Mouse (Mus musculus): ENCODE measurements around the gene Ap2a1.

DNA sequence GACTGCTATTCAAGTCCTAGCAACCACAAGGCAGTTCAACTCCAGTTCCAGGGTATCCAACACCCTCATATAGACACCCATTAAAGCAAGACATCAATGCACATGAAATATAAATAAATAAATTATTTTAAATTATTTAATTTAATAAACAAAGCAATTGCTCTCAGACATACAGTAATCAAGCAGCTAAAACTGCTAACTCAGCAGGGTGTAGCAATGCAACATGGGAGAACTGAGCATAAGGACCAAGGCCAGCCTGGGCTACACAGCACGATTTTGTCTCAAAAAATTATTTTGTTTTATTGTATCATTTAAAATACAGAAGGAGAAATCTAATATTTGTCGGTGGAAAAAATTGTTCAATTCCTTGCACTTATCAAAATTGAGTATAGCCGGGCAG, 35.1 kb downstream of the Ap2a1 start:
- TF ChIP-seq CTCF (IDR thresholded peaks at IDR 0.05; ENCODE audit: control insufficient read depth, insufficient read depth, insufficient replicate concordance, low read depth, low read length) (no peak), POLR2A (IDR thresholded peaks at IDR 0.05; ENCODE audit: control insufficient read depth, low read depth, low read length) (no peak)

All from testis, adult 2 months (tissue).